Mouse (Mus musculus): ENCODE results near the gene Rpl34.

DNA sequence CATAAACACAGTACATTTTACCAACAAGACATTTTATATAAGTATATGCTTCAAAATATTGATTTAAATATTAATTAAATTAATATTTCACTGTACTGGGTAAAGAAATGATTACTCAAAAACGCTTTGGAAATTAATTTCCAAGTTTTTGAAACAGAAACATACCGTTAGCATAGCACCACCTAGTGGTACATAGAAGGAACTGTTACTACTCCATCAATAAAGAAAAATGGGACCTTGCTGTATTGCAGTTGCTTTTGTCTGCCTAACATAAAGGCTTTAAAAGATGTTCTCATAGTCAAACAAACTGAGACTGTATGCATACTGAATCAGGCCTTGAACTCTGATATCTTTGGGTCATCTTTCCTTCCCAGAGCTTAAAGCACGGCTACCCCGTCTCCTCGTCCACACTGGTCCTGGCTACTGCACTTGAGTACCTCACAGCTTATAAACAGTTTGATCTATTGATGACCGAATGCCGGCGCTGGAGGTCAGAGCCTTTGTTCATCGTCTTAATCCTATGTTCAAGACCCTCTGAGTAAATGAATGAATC, 36.1 kb downstream of the Rpl34 start:
- no peak for TF ChIP-seq MYOD1 (IDR thresholded peaks at IDR 0.05; ENCODE audit: control insufficient read depth in 1 of 3, insufficient read length in 2 of 3, low read depth in 2 of 3)
- TF ChIP-seq POLR2A (IDR thresholded peaks at IDR 0.05; ENCODE audit: insufficient read length, low read depth) = no peak
- TF ChIP-seq E2F4 (IDR thresholded peaks at IDR 0.05; ENCODE audit: insufficient read depth) = no peak
- no peak for TF ChIP-seq MAX (IDR thresholded peaks at IDR 0.05; ENCODE audit: low read depth)
- no peak for TF ChIP-seq USF1 (IDR thresholded peaks at IDR 0.05; ENCODE audit: low read depth)
- TF ChIP-seq MYOG (IDR thresholded peaks at IDR 0.05; ENCODE audit: control insufficient read depth in 1 of 3, insufficient read depth in 1 of 3, insufficient read length in 2 of 3, low read depth in 2 of 3) = no peak
- no peak for TF ChIP-seq POLR2AphosphoS2 (IDR thresholded peaks at IDR 0.05; ENCODE audit: insufficient read length, low read depth)
